Mouse (Mus musculus): ENCODE results near the gene Fam122a. TPM values are rescaled to one million over a fixed set of nuclear protein-coding genes. Genes with fewer than 3 reads are reported as not detected.

Fam122a gene
- polyA plus RNA-seq, 1 experiment from 2014 or later = 55.8 TPM

DNA sequence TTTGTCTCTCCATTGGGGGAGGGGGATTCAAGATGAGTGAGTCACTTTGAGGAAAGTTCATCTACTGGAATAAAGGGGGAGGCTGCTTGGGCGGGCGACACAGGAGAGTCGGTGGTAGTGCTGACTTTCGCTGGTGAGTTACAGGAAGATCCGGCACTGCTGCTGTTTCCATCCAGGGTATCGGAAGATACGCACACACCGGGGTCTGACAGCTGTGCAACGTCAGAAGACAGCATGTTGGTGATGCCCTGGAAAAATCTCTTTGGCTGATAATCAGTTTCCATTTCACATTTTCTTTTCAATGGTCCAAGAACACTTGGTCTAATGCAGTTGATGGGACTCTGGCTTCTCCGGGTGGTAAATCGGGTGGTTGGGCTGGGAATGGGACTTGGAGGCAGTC is 695 bp downstream of the Fam122a start:
- no peak for DNase-seq (ENCODE audit: low spot score)
- H3K4me1 ChIP-seq (replicated peaks) = peaks cover 27% of the 10 kb centered on the region
- peak overlapping the region; percentile 64 for H3K4me3 ChIP-seq
- no peaks in the 10 kb centered on the region for H3K9me3 ChIP-seq
- WGBS = 1% methylated on average over 11 of the region's 11 CpGs
- H3K27me3 ChIP-seq (ENCODE audit: insufficient read depth, poor library complexity, severe bottlenecking) = no peaks in the 10 kb centered on the region
- H3K36me3 ChIP-seq = peaks cover 12% of the 10 kb centered on the region
- peak overlapping the region; percentile 98 for H3K27ac ChIP-seq

DNA sequence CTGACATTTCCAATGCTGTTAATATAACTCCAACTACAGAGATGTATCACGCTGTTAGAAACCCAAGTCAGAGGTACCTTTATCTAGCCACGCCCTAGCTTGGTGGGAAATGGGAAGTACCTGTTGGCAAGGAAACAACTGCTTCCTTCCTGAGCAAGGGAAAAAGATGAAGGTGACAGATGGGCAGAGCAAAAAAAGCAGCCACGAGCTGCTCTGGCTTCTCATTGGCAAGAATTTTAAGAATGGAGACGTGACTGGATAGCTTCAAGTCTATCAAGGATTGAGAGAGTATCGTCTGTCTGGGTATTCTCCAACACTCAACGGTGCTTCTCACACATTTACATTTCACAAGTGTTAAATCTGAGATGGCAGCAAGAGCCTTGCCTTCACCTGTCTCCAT is 1.9 kb downstream of the Fam122a start:
- peaks cover 27% of the 10 kb centered on the region for H3K4me1 ChIP-seq (replicated peaks)
- 86% methylated on average over 6 of the region's 6 CpGs for WGBS
- H3K9me3 ChIP-seq = no peaks in the 10 kb centered on the region
- DNase-seq (ENCODE audit: low spot score) = no peak
- H3K27me3 ChIP-seq (ENCODE audit: insufficient read depth, poor library complexity, severe bottlenecking) = no peaks in the 10 kb centered on the region
- H3K4me3 ChIP-seq = no peak overlapping the region
- H3K36me3 ChIP-seq = peaks cover 12% of the 10 kb centered on the region
- H3K27ac ChIP-seq = no peak overlapping the region

DNA sequence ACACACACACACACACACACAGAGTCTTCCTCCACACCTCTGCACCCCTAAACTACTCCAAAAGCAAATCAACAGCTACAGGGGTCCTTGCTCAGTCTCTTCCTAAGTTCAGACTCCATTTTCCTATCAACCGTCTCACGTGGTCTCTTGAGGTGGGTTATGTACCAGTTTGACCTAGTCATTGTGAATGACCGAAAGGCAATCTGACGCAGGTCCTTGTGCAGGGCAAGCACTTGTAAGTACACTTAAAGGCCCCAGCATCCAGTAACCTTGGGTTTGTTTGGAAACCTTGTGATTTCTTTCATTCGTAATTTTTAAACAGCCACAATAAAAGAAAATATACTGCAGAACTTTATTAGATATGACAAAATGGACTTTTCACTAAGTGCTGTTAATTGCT is 4.6 kb downstream of the Fam122a start:
- H3K9me3 ChIP-seq = no peaks in the 10 kb centered on the region
- DNase-seq (ENCODE audit: low spot score) = no peak
- H3K27me3 ChIP-seq (ENCODE audit: insufficient read depth, poor library complexity, severe bottlenecking) = no peaks in the 10 kb centered on the region
- WGBS = 92% methylated on average over 5 of the region's 5 CpGs
- H3K4me1 ChIP-seq (replicated peaks) = peaks cover 20% of the 10 kb centered on the region
- no peak overlapping the region for H3K4me3 ChIP-seq
- no peak overlapping the region for H3K27ac ChIP-seq
- H3K36me3 ChIP-seq = peaks cover 12% of the 10 kb centered on the region

DNA sequence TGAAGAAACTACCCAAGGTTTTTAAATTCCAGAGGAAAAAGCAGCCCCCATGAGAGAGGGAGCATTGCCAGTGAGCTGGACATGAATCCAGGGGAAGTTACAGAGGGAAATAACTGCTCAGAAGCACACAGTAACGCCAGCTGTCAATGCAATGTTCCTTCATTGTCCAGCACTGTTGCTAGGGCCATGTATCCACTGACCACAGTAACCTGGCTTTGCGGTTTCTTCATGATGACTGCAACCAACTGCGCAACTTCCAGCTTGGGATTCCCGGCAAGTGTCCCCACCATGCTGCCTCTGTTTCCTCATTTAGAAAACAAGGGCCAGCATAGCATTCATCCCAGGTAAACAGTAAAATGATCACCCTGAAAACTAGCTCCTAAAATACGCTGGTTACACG is 5.6 kb downstream of the Fam122a start:
- Histone ChIP-seq H3K36me3 (peaks cover 12% of the 10 kb centered on the region), H3K4me3 (no peak overlapping the region), H3K27me3 (ENCODE audit: insufficient read depth, poor library complexity, severe bottlenecking) (no peaks in the 10 kb centered on the region), H3K9me3 (no peaks in the 10 kb centered on the region), H3K27ac (no peak overlapping the region), H3K4me1 (replicated peaks) (peaks cover 19% of the 10 kb centered on the region)
- no peak for DNase-seq (ENCODE audit: low spot score)
- WGBS = 92% methylated on average over 6 of the region's 6 CpGs

DNA sequence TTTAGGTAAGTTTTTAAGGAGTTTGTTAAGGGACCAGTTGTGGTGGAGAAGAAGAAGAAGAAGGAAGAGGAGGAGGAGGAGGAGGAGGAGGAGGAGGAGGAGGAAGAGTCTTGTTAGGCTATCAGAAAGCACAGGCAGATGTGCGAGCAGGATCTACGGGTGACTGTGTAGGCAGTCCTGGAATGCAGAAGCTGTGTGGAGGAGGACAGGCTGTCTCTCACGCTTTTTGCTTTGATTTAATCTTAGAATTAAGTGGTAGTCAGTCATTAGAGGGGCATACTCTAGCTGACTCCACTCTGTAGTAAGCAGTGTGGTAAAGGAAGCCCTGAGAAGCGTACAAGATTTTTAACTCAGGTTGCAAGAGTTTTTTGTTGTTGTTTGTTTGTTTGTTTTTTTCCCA is 7.9 kb downstream of the Fam122a start:
- H3K27me3 ChIP-seq (ENCODE audit: insufficient read depth, poor library complexity, severe bottlenecking) = no peaks in the 10 kb centered on the region
- 59% methylated on average over 4 of the region's 4 CpGs for WGBS
- H3K4me1 ChIP-seq (replicated peaks) = peaks cover 5% of the 10 kb centered on the region; the same call in 1 of the 2 replicates
- H3K9me3 ChIP-seq = no peaks in the 10 kb centered on the region
- no peak overlapping the region for H3K4me3 ChIP-seq
- peaks cover 10% of the 10 kb centered on the region for H3K36me3 ChIP-seq
- no peak for DNase-seq (ENCODE audit: low spot score)
- no peak overlapping the region for H3K27ac ChIP-seq

DNA sequence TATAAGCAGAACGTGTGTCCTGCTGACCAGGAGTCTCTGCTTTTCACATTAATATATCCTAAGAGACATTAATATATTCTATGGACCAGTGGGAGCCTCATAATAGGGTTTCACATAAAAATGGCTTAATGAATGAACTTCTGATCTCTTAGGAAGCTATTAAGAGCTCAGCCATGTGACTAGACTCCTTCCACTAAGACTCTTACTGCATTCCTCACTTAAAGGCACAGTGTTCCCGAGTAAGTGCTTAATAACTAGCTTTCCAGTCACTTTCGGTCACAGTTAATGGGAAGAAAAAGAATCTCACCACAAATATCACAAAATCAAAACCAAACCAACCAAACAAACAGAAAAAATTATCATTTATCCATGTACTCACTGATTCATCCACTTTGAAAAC is 8.5 kb downstream of the Fam122a start:
- Histone ChIP-seq H3K4me3 (no peak overlapping the region), H3K27ac (no peak overlapping the region), H3K27me3 (ENCODE audit: insufficient read depth, poor library complexity, severe bottlenecking) (no peaks in the 10 kb centered on the region), H3K4me1 (replicated peaks) (peaks cover 5% of the 10 kb centered on the region; the same call in 1 of the 2 replicates), H3K36me3 (peaks cover 6% of the 10 kb centered on the region; the same call in 1 of the 2 replicates), H3K9me3 (no peaks in the 10 kb centered on the region)
- DNase-seq (ENCODE audit: low spot score) = no peak
- 80% methylated on average over 3 of the region's 3 CpGs for WGBS

DNA sequence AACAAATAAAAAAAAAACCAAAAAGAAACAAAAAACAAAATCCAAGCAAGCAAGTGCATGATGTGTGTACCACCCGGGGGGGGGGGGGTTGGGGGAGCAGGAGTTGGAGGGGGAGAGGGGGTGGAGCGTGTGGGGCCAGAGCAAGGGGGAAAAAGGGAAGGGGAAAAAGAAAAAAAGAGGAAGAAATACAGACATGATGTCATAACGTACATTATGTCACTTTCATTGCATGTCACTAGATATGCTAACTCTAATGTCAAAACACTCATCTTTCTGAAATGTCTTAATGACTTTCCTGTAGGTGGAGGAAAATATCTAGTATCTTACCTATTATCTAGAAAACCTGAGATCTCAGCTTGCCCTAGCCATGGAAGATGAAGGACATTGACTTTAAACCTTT is 14.1 kb downstream of the Fam122a start:
- 88% methylated on average over 3 of the region's 3 CpGs for WGBS
- Histone ChIP-seq H3K4me3 (no peak overlapping the region), H3K36me3 (no peaks in the 10 kb centered on the region), H3K4me1 (replicated peaks) (no peaks in the 10 kb centered on the region), H3K9me3 (no peaks in the 10 kb centered on the region), H3K27ac (no peak overlapping the region), H3K27me3 (ENCODE audit: insufficient read depth, poor library complexity, severe bottlenecking) (no peaks in the 10 kb centered on the region)
- no peak for DNase-seq (ENCODE audit: low spot score)

DNA sequence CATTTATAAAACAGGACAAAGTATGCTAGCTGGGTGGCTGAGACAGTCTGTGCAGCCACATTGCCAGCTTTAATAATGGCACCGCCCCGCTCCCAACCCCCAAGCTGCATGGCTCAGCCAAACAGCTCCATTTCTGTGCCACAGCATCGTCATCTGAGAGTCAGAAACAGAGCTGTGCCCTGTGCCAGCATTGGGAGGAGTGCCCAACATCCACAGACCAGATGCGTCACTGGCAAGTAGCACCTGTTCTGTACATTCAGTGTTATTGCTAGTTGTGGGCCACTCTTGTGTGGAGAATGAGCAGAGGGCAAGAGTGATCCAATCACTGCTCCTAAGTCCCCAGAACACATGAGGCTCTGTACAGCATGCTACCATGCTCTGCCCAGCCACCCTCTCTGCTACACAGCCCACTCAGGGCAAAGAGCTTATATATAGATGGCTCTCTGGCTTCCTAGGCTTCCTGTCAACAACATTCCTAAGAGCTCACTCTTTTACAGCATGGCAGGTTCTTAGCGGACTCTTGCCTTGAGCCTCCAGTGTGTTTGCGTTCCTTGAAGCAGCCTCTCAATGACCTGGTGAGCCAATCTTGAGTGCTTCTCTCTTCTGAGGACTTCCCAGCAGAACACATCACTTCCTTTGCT is 20.4 kb downstream of the Fam122a start:
- 94% methylated on average over 6 of the region's 6 CpGs for WGBS
- H3K27ac ChIP-seq = no peak overlapping the region
- no peaks in the 10 kb centered on the region for H3K27me3 ChIP-seq (ENCODE audit: insufficient read depth, poor library complexity, severe bottlenecking)
- H3K36me3 ChIP-seq = no peaks in the 10 kb centered on the region
- H3K4me3 ChIP-seq = no peak overlapping the region
- H3K9me3 ChIP-seq = no peaks in the 10 kb centered on the region
- peaks cover 29% of the 10 kb centered on the region for H3K4me1 ChIP-seq (replicated peaks)
- no peak for DNase-seq (ENCODE audit: low spot score)

DNA sequence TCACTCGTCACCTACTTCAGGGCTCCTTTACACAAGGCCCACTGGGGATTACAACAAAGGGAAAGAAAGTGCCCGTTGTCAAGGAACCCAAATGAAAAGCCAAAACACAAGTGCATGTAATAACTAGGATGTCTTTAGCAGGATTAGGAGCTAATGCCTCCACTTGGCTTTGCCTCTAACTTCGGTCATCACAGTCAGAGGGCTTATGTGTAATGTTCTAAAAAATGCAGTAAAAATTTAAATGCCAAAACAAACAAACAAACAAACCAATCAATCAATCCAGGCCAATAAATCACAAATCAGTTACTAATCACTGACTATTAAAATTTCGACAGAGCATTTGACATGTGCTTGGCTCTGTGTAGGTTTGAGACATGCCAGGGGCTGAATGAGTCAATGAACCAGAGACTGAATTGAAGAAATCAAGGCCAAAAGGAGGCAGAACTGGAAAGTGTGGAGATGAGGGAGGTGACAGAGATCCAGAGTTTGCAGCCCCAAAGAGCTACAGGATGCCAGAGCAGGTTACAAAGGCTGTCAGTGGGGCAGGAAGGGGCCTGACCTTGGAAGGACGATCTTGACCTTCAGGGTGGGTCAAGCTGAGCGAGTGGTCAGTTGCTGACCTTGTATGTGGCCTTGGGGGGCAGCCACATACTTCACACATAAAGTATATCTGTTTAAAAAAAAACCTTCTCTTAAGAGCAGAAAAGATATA is 21.8 kb downstream of the Fam122a start:
- H3K27ac ChIP-seq = no peak overlapping the region
- H3K9me3 ChIP-seq = no peaks in the 10 kb centered on the region
- no peak for DNase-seq (ENCODE audit: low spot score)
- no peaks in the 10 kb centered on the region for H3K36me3 ChIP-seq
- H3K27me3 ChIP-seq (ENCODE audit: insufficient read depth, poor library complexity, severe bottlenecking) = no peaks in the 10 kb centered on the region
- peaks cover 29% of the 10 kb centered on the region for H3K4me1 ChIP-seq (replicated peaks)
- H3K4me3 ChIP-seq = no peak overlapping the region
- 84% methylated on average over 6 of the region's 6 CpGs for WGBS

DNA sequence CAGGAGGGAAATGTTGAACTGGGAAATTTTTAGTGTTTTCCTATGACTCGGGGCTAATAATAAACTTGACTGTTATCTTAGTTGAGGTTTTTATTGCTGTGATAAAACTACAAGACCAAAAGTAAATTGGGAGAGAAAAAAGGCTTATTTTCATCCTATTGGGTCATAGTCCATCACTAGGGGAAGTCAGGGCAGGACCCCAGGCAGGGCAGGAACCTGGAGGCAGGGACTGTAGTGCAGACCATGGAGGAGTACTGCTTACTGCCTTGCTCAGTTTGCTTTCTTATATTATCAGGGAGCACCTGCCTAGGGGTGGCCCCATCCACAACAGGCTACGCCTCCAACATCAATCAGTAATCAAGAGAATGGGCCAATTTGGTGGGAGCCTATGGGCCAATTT is 22.7 kb downstream of the Fam122a start:
- 91% methylated on average over 2 of the region's 2 CpGs for WGBS
- no peak for DNase-seq (ENCODE audit: low spot score)

DNA sequence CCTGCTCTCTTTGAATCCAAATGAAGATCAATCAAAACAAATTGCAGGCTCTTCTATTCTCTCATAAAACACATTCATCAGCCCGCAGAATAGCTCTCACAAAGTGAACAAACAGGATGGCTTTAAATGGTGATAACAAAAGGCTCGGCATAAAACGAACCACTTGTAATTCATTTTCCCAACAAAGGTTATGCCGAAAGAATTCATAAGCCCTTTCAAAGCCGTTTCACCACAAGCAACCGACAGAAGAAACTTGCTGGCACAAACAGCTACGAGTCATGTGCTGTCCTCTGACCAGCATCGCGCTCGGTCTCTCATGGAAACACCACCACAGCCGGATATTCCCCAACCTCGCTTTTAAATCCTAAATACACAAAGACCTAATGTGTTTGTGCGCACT is 23.8 kb downstream of the Fam122a start:
- H3K4me1 ChIP-seq (replicated peaks) = peaks cover 29% of the 10 kb centered on the region
- DNase-seq (ENCODE audit: low spot score) = no peak
- H3K9me3 ChIP-seq = no peaks in the 10 kb centered on the region
- no peaks in the 10 kb centered on the region for H3K36me3 ChIP-seq
- H3K27ac ChIP-seq = peak overlapping the region; percentile 84
- no peak overlapping the region for H3K4me3 ChIP-seq
- 61% methylated on average over 13 of the region's 13 CpGs for WGBS
- H3K27me3 ChIP-seq (ENCODE audit: insufficient read depth, poor library complexity, severe bottlenecking) = no peaks in the 10 kb centered on the region

More for the DNA sequence above, 22.7 kb downstream of the Fam122a start:
- no peaks in the 10 kb centered on the region for H3K27me3 ChIP-seq (ENCODE audit: insufficient read depth, poor library complexity, severe bottlenecking)
- H3K36me3 ChIP-seq = no peaks in the 10 kb centered on the region
- H3K9me3 ChIP-seq = no peaks in the 10 kb centered on the region
- H3K27ac ChIP-seq = peak overlapping the region; percentile 84
- H3K4me1 ChIP-seq (replicated peaks) = peaks cover 29% of the 10 kb centered on the region
- no peak overlapping the region for H3K4me3 ChIP-seq

DNA sequence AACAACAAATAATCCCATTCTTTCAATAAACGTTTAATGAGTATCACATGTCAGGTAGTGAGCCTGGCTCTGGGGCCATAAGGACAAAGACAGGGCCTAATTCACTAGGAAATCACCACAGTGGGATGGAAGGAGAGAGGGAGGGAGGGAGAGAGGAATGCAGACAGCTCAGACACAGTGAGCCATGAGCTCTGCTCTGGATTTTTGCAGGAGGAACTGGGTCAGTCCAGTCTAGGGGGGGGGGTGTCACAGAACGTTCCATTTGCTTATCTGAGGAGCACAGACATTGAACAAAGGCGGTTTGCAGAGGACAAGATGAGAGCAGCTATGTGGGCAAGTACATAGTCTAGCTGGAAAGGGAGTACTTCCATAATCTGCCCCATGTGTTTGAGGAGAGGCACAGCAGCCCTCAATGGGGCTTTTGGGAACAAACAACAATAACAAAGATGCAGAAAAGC is 24.7 kb downstream of the Fam122a start:
- Histone ChIP-seq H3K4me3 (no peak overlapping the region), H3K36me3 (no peaks in the 10 kb centered on the region), H3K27ac (peak overlapping the region; percentile 84), H3K27me3 (ENCODE audit: insufficient read depth, poor library complexity, severe bottlenecking) (no peaks in the 10 kb centered on the region), H3K9me3 (no peaks in the 10 kb centered on the region), H3K4me1 (replicated peaks) (peaks cover 29% of the 10 kb centered on the region)
- DNase-seq (ENCODE audit: low spot score) = peak; percentile 39
- WGBS = 34% methylated on average over 3 of the region's 3 CpGs

DNA sequence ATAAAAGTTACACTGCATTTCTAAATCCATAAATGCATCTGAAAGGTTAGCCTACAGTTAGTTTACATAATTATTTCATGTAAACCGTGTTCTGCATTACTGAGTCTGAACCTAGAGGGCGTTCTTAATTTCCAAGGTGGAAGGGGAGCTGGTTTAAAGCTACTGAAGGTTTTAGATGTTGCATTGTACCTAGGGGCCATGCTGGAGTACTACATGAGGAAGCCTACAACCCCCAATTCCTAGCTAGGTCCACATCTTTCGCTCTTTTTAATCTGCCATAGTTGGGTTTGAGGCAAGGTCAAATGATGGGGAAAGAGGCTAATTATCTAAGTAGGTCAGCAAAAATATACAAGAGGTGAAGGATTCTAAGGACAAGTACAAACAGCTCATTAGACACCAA is 25.5 kb downstream of the Fam122a start:
- no peaks in the 10 kb centered on the region for H3K36me3 ChIP-seq
- H3K27ac ChIP-seq = peak overlapping the region; percentile 84
- WGBS = 89% methylated on average over 3 of the region's 3 CpGs

More for the DNA sequence above, 25.5 kb downstream of the Fam122a start:
- no peaks in the 10 kb centered on the region for H3K9me3 ChIP-seq
- H3K4me1 ChIP-seq (replicated peaks) = peaks cover 29% of the 10 kb centered on the region
- H3K27me3 ChIP-seq (ENCODE audit: insufficient read depth, poor library complexity, severe bottlenecking) = no peaks in the 10 kb centered on the region
- no peak for DNase-seq (ENCODE audit: low spot score)
- H3K4me3 ChIP-seq = no peak overlapping the region
